Mouse (Mus musculus) neural tube, embryonic 11.5 days (tissue): ENCODE measurements around the gene Specc1l. TPM values are rescaled to one million over a fixed set of nuclear protein-coding genes. Genes with fewer than 3 reads are reported as not detected.

Source experiments
- ATAC-seq: fragments of 200-750 bp; cut with Nextera tagmentation; 2 replicates; pipeline ENCODE4 v1.8.0; 2017; ENCODE audit warnings: moderate number of reproducible peaks, mild to moderate bottlenecking, moderate TSS enrichment, moderate library complexity; ENCODE audit not compliant: insufficient read depth, low FRiP score, low TSS enrichment
- DNase-seq: peaks from one replicate; pipeline ENCODE4 v3.0.0-alpha.2; 2015; ENCODE audit warnings: low spot score
- H3K27ac ChIP-seq: fragments of 300-500 bp; sonication (generic); 2 replicates; pipeline ENCODE4 v1.5.1; 2014; ENCODE audit warnings: low read depth, mild to moderate bottlenecking, low read length
- H3K27me3 ChIP-seq: fragments of 300-500 bp; sonication (generic); 2 replicates; pipeline ENCODE4 v1.6.1; 2014; ENCODE audit warnings: mild to moderate bottlenecking, low read length, mixed read lengths; ENCODE audit not compliant: control insufficient read depth, insufficient read depth
- H3K36me3 ChIP-seq: fragments of 300-500 bp; sonication (generic); 2 replicates; pipeline ENCODE4 v1.6.1; 2014; ENCODE audit warnings: mild to moderate bottlenecking, low read length, moderate library complexity, mixed read lengths; ENCODE audit not compliant: control insufficient read depth, insufficient read depth
- H3K4me1 ChIP-seq: fragments of 300-500 bp; sonication (generic); 2 replicates; pipeline ENCODE4 v1.6.1; 2014; ENCODE audit warnings: low read length, mixed read lengths; ENCODE audit not compliant: control insufficient read depth, insufficient read depth
- H3K4me2 ChIP-seq: fragments of 300-500 bp; sonication (generic); 2 replicates; pipeline ENCODE4 v1.6.1; 2014; ENCODE audit warnings: low read depth, mild to moderate bottlenecking, moderate library complexity
- H3K4me3 ChIP-seq: fragments of 300-500 bp; sonication (generic); 2 replicates; pipeline ENCODE4 v1.5.1; 2014; ENCODE audit warnings: low read depth, low read length
- H3K9ac ChIP-seq: fragments of 300-500 bp; sonication (generic); 2 replicates; pipeline ENCODE4 v1.6.1; 2014; ENCODE audit warnings: mild to moderate bottlenecking, low read length
- H3K9me3 ChIP-seq: fragments of 300-500 bp; sonication (generic); 2 replicates; pipeline ENCODE4 v1.6.1; 2016; ENCODE audit warnings: low read length; ENCODE audit not compliant: control insufficient read depth
- whole genome bisulfite sequencing: fragments of 180-500 bp; shearing (Covaris S2); extraction: QIAGEN DNeasy Blood & Tissue Kit; methylation state at CpG from one replicate; pipeline ENCODE4 v1.1.7; 2014; 5-methylcytosine and 5-hydroxymethylcytosine counted together
- polyA plus RNA-seq: library from polyadenylated mRNA; unstranded; fragments of >200 nt; fragmentation: Nextera tagmentation; extraction: Ambion mirVana; gene quantifications from 2 replicates; pipeline ENCODE4 v1.2.1, GENCODE M21; 2014

Specc1l gene
- polyA plus RNA-seq, 1 experiment from 2014 or later: 23.0 TPM

DNA sequence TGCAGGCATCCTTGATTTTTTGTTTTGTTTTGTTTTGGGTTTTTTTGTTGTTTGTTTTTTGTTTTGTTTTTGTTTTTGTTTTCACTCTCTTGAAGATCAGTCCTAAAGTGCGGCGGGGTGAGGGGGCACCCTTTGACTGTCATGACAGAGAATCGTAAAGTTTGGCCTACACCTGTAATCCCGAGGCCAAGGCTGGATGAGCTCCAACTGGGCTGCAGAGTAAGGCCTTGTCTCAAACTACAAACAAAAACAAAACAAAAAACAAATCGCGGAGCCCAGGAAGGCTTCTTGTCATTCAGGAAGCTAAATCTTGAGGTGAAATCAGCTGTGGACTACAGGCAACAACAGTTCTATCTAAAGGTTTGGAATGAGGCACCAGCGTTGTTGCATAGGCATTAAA, 1.1 kb downstream of the Specc1l start:
- ATAC-seq (no peak), DNase-seq (no peak)
- Histone ChIP-seq H3K4me2 (peak overlapping the region; percentile 64), H3K4me3 (peak overlapping the region; percentile 70), H3K9ac (peak overlapping the region; percentile 86), H3K27me3 (no peaks in the 10 kb centered on the region), H3K9me3 (no peaks in the 10 kb centered on the region), H3K4me1 (peaks cover 5% of the 10 kb centered on the region; the same call in 1 of the 2 replicates), H3K27ac (no peak overlapping the region), H3K36me3 (no peaks in the 10 kb centered on the region)
- WGBS: 56% methylated on average over 7 of the region's 7 CpGs

DNA sequence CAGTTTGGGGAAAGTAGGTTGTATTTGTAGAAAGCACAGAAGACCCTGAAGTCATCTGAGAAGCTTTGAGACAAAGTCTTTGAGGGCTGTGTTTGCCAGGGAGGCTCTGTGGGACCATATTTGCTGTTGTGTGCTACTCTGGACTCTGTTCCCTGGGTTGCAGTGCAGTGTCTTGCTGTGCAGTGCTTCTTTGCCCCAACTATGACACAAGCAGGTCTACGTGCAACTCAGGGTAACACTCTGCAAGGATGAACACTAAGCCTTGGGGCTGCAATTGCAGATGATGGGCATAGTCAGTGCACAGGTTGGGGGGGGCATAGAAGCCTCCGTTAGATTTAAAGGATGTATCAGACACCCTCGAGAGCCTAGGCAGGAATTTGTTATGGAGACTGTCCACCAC, 8.8 kb downstream of the Specc1l start:
- Histone ChIP-seq H3K9me3 (no peaks in the 10 kb centered on the region), H3K27ac (no peak overlapping the region), H3K4me2 (no peak overlapping the region), H3K9ac (no peak overlapping the region), H3K4me1 (no peaks in the 10 kb centered on the region), H3K27me3 (no peaks in the 10 kb centered on the region), H3K4me3 (no peak overlapping the region), H3K36me3 (no peaks in the 10 kb centered on the region)
- ATAC-seq (no peak), DNase-seq (no peak)
- 90% methylated on average over 3 of the region's 3 CpGs for WGBS

DNA sequence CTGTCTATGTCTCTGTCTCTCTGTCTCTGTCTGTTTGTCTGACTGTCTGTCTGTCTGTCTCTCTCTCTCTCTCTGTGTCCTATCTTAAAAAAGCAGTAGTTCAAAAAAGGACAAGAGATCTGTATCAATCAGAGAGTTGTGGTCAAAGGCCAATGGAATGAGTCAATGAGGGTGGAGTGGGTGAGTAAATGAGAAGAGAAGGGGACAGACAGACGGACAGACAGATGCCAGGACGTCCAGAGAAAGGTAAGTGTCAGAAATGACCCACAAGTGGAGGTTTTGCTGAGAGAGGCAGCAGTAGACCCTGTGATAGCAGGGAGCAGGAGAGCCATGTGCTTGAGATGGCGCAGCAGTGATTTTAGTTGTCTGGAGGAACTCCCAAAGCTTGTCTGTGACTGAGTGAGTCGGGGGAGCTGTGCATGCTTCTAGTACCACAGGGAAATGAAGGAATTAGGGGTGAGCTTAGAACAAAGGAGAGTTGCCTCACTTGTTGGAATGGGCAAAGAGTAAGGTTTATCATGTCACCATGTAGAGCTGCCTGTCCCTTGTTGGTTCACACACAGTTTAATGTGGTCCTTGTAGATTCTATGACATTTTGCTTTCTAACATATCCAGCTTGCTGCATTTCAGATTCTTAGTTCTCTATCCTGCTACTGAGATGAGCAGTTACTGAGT, 10.2 kb downstream of the Specc1l start:
- no peak for DNase-seq
- Histone ChIP-seq H3K4me2 (no peak overlapping the region), H3K4me3 (no peak overlapping the region), H3K9ac (no peak overlapping the region), H3K27me3 (no peaks in the 10 kb centered on the region), H3K4me1 (no peaks in the 10 kb centered on the region), H3K36me3 (no peaks in the 10 kb centered on the region), H3K27ac (no peak overlapping the region), H3K9me3 (no peaks in the 10 kb centered on the region)
- no peak for ATAC-seq
- WGBS: 77% methylated on average over 4 of the region's 4 CpGs

DNA sequence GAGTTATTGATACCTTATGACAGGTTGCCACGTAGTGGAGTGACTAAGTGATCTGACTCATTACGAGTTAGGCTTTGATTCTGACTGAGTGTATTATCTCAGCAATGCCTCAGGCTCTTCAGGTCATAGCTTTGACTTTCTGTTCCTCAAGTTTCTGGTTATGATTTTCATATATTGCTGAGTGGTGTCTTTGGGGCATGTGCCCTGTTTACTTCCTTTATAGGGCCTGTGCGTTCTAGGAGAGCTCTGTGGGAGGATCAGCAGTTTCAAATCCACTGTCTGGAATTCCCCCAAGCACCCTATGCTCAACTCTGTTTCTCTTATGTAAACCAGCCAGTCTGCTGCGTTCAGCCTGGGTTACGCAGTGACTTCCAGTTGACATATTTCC, 10.7 kb downstream of the Specc1l start:
- no peaks in the 10 kb centered on the region for H3K36me3 ChIP-seq
- H3K4me1 ChIP-seq: no peaks in the 10 kb centered on the region
- H3K9ac ChIP-seq: no peak overlapping the region
- no peak overlapping the region for H3K4me2 ChIP-seq
- H3K9me3 ChIP-seq: no peaks in the 10 kb centered on the region
- WGBS: 81% methylated on average over 5 of the region's 5 CpGs
- H3K4me3 ChIP-seq: no peak overlapping the region
- no peak for ATAC-seq
- no peak for DNase-seq
- H3K27me3 ChIP-seq: no peaks in the 10 kb centered on the region
- no peak overlapping the region for H3K27ac ChIP-seq

DNA sequence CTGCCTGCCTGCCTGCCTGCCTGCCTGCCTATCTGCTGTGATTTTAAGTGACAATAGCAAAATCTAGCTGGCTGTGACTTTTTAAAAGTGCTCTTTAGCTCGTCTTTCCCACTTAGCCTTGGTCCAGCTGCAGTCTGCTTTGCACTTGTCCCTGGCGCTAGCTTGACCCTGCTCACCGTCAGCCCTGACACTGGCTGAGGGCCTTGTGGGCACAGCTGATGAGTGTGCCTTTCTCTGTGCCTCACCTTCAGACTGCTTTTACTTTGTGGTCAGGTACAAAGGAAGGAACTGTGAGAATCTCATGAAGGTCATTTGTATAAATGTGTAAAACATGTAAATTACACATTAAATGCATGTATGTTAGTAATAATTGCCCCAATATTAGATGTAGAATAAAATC, 12.3 kb downstream of the Specc1l start:
- 80% methylated on average over 3 of the region's 3 CpGs for WGBS
- ATAC-seq: no peak

DNA sequence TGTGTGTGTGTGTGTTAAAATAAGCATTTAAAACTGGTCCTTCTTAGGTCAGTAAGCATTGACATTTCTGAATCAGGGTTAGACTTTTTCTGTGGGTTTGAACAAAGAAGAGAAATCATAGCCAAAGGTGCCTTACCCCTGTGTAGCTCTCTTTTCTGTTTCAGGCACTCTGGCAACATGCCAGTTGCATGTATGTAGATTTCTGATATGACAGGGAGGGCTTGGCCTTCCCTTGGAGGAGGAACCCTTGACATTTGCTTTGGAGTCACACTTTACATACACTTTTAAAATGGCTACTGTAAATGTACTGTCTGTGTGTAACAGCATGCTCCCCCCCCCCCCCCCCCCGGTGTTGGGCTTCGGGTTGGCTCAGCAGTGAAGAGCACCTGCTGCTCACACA, 12.8 kb downstream of the Specc1l start:
- no CpG with 5 or more reads among the region's 2 CpGs for WGBS
- no peak overlapping the region for H3K4me3 ChIP-seq
- ATAC-seq: no peak
- no peaks in the 10 kb centered on the region for H3K36me3 ChIP-seq
- H3K4me1 ChIP-seq: no peaks in the 10 kb centered on the region
- H3K9me3 ChIP-seq: no peaks in the 10 kb centered on the region
- H3K9ac ChIP-seq: no peak overlapping the region
- DNase-seq: no peak
- H3K27me3 ChIP-seq: no peaks in the 10 kb centered on the region
- no peak overlapping the region for H3K4me2 ChIP-seq
- H3K27ac ChIP-seq: no peak overlapping the region

More for the DNA sequence above, 12.3 kb downstream of the Specc1l start:
- Histone ChIP-seq H3K9ac (no peak overlapping the region), H3K36me3 (no peaks in the 10 kb centered on the region), H3K4me2 (no peak overlapping the region), H3K27ac (no peak overlapping the region), H3K4me3 (no peak overlapping the region), H3K9me3 (no peaks in the 10 kb centered on the region), H3K27me3 (no peaks in the 10 kb centered on the region), H3K4me1 (no peaks in the 10 kb centered on the region)
- DNase-seq: no peak

DNA sequence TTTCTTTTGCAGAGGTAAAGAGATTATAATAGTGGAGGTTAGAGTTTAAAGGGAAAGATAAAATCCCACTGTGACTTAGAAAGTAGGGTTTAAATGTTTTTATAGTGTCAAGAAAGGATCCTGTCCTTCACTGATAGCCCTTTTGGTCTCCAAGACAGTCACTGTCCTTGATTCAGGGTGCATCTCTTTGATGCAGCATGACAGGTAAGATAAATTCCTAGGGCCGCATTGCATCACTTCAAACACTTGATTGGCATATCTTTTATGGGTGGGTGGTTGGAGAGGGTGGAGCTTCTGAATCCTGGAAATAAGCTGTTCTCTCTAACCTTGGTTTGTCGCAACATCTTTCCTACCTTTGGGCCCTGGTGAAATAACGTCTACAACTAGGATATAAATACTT, 15.5 kb downstream of the Specc1l start:
- no peak overlapping the region for H3K27ac ChIP-seq

DNA sequence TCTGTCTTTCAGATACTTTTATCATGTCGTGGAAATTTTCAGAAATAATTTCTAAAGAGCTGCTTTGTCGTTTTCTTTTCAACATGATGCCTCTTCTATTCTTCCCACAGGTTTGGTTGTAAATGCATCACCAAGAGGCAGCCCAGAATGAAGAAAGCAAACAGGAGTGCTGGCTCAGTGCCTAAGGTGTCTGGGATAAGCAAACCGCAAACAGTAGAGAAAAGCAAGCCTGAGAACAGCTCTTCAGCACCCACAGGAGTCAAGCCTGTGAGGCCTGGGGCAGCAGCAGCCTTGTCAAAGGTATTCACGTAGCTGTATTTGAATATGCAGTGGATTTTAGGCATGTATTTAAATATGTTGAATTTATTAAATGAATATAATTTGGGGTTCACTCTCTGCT, 18.7 kb downstream of the Specc1l start:
- H3K9ac ChIP-seq: no peak overlapping the region
- ATAC-seq (no peak), DNase-seq (no peak)
- H3K9me3 ChIP-seq: no peaks in the 10 kb centered on the region
- 92% methylated on average over 4 of the region's 4 CpGs for WGBS
- no peak overlapping the region for H3K27ac ChIP-seq
- no peaks in the 10 kb centered on the region for H3K4me1 ChIP-seq
- H3K4me2 ChIP-seq: no peak overlapping the region
- H3K27me3 ChIP-seq: no peaks in the 10 kb centered on the region
- no peak overlapping the region for H3K4me3 ChIP-seq
- peaks cover 2% of the 10 kb centered on the region; the same call in 1 of the 2 replicates for H3K36me3 ChIP-seq

More for the DNA sequence above, 15.5 kb downstream of the Specc1l start:
- H3K4me1 ChIP-seq: no peaks in the 10 kb centered on the region
- H3K9me3 ChIP-seq: no peaks in the 10 kb centered on the region
- no peak overlapping the region for H3K9ac ChIP-seq
- no peak overlapping the region for H3K4me3 ChIP-seq
- H3K4me2 ChIP-seq: no peak overlapping the region
- H3K36me3 ChIP-seq: peaks cover 2% of the 10 kb centered on the region; the same call in 1 of the 2 replicates
- DNase-seq: no peak
- 94% methylated on average over 3 of the region's 3 CpGs for WGBS
- ATAC-seq: no peak
- H3K27me3 ChIP-seq: no peaks in the 10 kb centered on the region

DNA sequence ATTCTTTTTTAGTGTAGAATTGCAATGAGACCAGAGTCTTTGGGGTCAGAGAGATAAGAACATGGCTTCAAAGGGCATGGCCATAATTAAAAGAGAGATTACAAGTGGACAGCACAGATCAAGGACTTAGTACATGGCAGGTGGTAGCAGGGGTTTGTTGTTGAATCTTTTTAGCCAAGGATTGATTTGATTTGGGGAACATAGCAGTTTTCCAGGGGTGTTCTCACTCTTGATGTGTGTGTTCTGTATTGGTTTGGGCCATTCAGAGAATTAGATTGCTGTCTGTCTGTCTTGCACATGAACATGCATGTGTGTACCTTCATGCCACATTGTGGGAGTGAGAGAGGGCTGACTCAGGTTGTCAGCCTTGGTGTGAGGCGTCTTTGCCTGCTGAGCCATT, 20.0 kb downstream of the Specc1l start:
- Histone ChIP-seq H3K4me2 (no peak overlapping the region), H3K4me1 (no peaks in the 10 kb centered on the region), H3K4me3 (no peak overlapping the region), H3K9ac (no peak overlapping the region), H3K27me3 (no peaks in the 10 kb centered on the region), H3K27ac (no peak overlapping the region), H3K9me3 (no peaks in the 10 kb centered on the region), H3K36me3 (peaks cover 2% of the 10 kb centered on the region; the same call in 1 of the 2 replicates)
- ATAC-seq (no peak), DNase-seq (no peak)
- 79% methylated on average over 1 of the region's 1 CpGs for WGBS
